Mouse (Mus musculus) stomach, postnatal 0 days (tissue): Measurements from ENCODE around the gene Tenm4. TPM values are rescaled to one million over a fixed set of nuclear protein-coding genes. Genes with fewer than 3 reads are reported as not detected.

Experiments
- ATAC-seq: fragments of 200-750 bp; cut with Nextera tagmentation; 2 replicates; pipeline ENCODE4 v1.8.0; 2017; ENCODE audit not compliant: low FRiP score, low TSS enrichment
- DNase-seq: peaks from one replicate; pipeline ENCODE4 v3.0.0-alpha.2; 2016; ENCODE audit warnings: low spot score
- H3K27ac ChIP-seq: fragments of 300-500 bp; sonication (generic); replicated peaks from 2 replicates; pipeline ENCODE4 v1.5.1; 2014; ENCODE audit warnings: mild to moderate bottlenecking, control low read depth
- H3K27me3 ChIP-seq: fragments of 300-500 bp; sonication (generic); 2 replicates; pipeline ENCODE4 v1.6.1; 2014; ENCODE audit warnings: low read length; ENCODE audit not compliant: control insufficient read depth, insufficient read depth
- H3K36me3 ChIP-seq: fragments of 300-500 bp; sonication (generic); 2 replicates; pipeline ENCODE4 v1.6.1; 2014; ENCODE audit warnings: low read length, mixed read lengths; ENCODE audit not compliant: control insufficient read depth, insufficient read depth
- H3K4me1 ChIP-seq: fragments of 300-500 bp; sonication (generic); replicated peaks from 2 replicates; pipeline ENCODE4 v1.6.1; 2014; ENCODE audit warnings: antibody characterized with exemption; ENCODE audit not compliant: control insufficient read depth, insufficient read depth
- H3K4me2 ChIP-seq: fragments of 300-500 bp; sonication (generic); replicated peaks from 2 replicates; pipeline ENCODE4 v1.6.1; 2014; ENCODE audit warnings: low read depth, mild to moderate bottlenecking, control low read depth, moderate library complexity
- H3K4me3 ChIP-seq: fragments of 300-500 bp; sonication (generic); 2 replicates; pipeline ENCODE4 v1.5.1; 2014; ENCODE audit warnings: low read depth, low read length, control low read depth
- H3K9ac ChIP-seq: fragments of 300-500 bp; sonication (generic); 2 replicates; pipeline ENCODE4 v1.6.1; 2014; ENCODE audit warnings: mild to moderate bottlenecking, low read length, control low read depth, mixed read lengths
- H3K9me3 ChIP-seq: fragments of 300-500 bp; sonication (generic); 2 replicates; pipeline ENCODE4 v1.6.1; 2016; ENCODE audit warnings: low read length; ENCODE audit not compliant: control insufficient read depth
- CTCF ChIP-seq: IDR thresholded peaks from 2 replicates; pipeline ENCODE4 v1.5.1; 2016; ENCODE audit warnings: antibody characterized with exemption, low read depth, mild to moderate bottlenecking, moderate library complexity
- EP300 ChIP-seq: optimal IDR thresholded peaks from 2 replicates; pipeline ENCODE3; 2016; ENCODE audit warnings: antibody characterized with exemption
- WGBS: fragments of 180-500 bp; shearing (Covaris S2); extraction: QIAGEN DNeasy Blood & Tissue Kit; methylation state at CpG from one replicate; pipeline ENCODE4 v1.1.7; 2014; 5-methylcytosine and 5-hydroxymethylcytosine counted together
- polyA plus RNA-seq: library from polyadenylated mRNA; unstranded; fragments of >200 nt; fragmentation: Nextera tagmentation; extraction: Ambion mirVana; gene quantifications from 2 replicates; pipeline ENCODE4 v1.2.1, GENCODE M21; 2015

The Tenm4 gene
- polyA plus RNA-seq, 1 experiment from 2014 or later: 7.2 TPM

DNA sequence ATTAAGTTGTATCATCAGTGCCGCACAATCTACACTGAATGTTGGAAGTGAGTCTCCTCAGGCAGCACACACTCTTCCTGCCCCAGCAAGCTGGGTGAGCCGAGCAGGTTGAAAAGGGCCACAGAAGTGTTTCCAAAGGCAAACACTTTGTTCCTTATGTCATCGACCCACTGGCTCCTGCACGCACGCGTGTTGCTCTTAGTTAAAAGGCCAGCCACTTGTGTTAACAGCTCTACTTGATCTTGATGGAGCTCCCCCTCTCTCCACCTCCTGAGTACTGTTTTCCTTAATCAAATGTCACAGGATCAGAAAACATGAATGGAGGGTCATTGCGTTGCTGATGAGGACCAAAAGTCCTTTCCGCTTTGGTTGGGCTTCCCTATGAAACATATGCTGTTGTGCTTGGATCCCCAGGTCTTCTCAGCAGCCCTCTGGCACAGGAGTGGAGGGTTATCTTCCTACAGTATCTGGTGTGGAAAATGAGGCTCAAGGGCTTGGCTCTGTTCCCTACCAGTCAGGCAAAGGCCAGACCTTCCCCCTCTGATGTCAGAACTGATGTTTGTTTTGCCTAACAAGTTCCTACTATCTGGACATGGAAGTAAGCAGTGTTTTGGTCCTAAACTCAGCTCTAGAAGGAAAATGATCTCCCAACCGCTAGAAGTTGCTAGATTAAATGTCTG, 250.0 kb downstream of the Tenm4 start:
- H3K4me1 ChIP-seq: no peaks in the 10 kb centered on the region
- no peaks in the 10 kb centered on the region for H3K27me3 ChIP-seq
- H3K9me3 ChIP-seq: no peaks in the 10 kb centered on the region
- 54% methylated on average over 9 of the region's 9 CpGs for WGBS
- no peak for TF ChIP-seq CTCF
- no peak overlapping the region for H3K27ac ChIP-seq
- H3K36me3 ChIP-seq: no peaks in the 10 kb centered on the region
- H3K4me2 ChIP-seq: no peak overlapping the region
- peak; percentile 37 for DNase-seq
- no peak for ATAC-seq
- H3K9ac ChIP-seq: no peak overlapping the region
- no peak overlapping the region for H3K4me3 ChIP-seq

DNA sequence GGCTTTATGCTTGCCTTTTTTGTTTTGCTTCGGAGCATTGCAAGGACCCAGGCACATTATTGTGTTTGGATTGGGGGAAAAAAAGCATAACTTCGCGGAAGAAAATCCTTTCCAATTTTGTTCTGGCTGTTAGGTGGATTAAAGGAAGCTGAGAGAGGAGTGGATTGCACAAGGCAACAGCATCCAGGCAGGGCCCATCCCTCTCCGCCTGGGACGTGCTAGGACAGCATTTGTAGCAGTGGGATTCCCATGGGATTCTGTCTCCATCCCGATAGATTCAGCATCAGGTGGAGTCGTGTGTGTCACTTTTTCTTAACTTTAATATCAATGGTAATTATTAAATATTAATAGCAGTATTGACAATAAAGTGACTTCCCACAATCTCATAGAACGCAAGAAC, 255.9 kb downstream of the Tenm4 start:
- TF ChIP-seq EP300 (no peak), CTCF (no peak)
- ATAC-seq: no peak
- H3K9me3 ChIP-seq: no peaks in the 10 kb centered on the region
- H3K27ac ChIP-seq: no peak overlapping the region
- no peak for DNase-seq
- 67% methylated on average over 8 of the region's 8 CpGs for WGBS
- no peaks in the 10 kb centered on the region for H3K27me3 ChIP-seq
- H3K4me2 ChIP-seq: no peak overlapping the region
- no peak overlapping the region for H3K4me3 ChIP-seq
- no peak overlapping the region for H3K9ac ChIP-seq
- no peaks in the 10 kb centered on the region for H3K36me3 ChIP-seq
- no peaks in the 10 kb centered on the region for H3K4me1 ChIP-seq

DNA sequence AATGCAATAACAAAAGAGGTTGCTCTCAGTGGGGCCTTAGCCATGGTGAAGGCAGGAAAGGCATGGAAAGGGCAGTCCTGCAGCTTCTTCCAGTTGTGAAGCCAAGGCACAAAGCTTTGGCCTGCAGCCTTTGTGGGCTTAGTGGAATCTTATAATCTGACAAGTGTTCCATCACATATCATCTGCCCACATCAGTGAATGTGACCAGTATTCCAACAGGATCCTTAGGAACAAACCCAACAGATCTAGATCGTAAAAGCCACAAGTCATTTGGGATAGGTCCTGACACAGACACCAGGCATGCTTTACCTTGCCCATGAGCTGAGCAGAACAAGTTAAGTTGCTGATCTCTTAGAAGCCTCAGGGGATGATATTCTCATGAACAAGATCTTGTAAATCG, 262.3 kb downstream of the Tenm4 start:
- Histone ChIP-seq H3K9ac (no peak overlapping the region), H3K4me3 (no peak overlapping the region), H3K27me3 (no peaks in the 10 kb centered on the region), H3K36me3 (no peaks in the 10 kb centered on the region), H3K9me3 (no peaks in the 10 kb centered on the region), H3K27ac (no peak overlapping the region), H3K4me1 (no peaks in the 10 kb centered on the region), H3K4me2 (no peak overlapping the region)
- 93% methylated on average over 2 of the region's 2 CpGs for WGBS
- ATAC-seq: no peak
- DNase-seq: no peak
- no peak for TF ChIP-seq CTCF
- no peak for TF ChIP-seq EP300

DNA sequence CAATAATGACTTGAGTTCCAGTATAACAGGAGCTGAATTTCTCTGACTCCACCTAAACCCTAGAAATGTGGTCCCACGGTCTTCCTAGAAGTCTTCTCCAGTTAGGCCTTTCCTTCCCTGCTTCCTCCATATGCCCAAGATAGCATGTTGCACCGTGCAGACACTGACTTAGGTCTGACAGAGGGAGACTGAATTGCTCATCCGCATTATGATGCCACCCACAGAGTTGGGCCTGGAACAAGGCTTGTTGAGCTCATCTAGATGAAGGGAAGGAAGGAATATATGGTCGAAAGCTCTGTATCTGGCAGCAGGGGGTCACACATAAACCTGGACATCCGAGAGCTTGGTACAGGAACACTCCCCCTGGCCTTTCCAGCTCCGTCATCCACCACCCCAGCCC, 267.3 kb downstream of the Tenm4 start:
- WGBS: 90% methylated on average over 6 of the region's 6 CpGs
- ATAC-seq: no peak
- Histone ChIP-seq H3K4me3 (no peak overlapping the region), H3K9ac (no peak overlapping the region), H3K9me3 (no peaks in the 10 kb centered on the region), H3K4me2 (no peak overlapping the region), H3K27me3 (no peaks in the 10 kb centered on the region), H3K27ac (no peak overlapping the region), H3K36me3 (no peaks in the 10 kb centered on the region), H3K4me1 (no peaks in the 10 kb centered on the region)
- no peak for TF ChIP-seq CTCF
- no peak for TF ChIP-seq EP300
- no peak for DNase-seq

DNA sequence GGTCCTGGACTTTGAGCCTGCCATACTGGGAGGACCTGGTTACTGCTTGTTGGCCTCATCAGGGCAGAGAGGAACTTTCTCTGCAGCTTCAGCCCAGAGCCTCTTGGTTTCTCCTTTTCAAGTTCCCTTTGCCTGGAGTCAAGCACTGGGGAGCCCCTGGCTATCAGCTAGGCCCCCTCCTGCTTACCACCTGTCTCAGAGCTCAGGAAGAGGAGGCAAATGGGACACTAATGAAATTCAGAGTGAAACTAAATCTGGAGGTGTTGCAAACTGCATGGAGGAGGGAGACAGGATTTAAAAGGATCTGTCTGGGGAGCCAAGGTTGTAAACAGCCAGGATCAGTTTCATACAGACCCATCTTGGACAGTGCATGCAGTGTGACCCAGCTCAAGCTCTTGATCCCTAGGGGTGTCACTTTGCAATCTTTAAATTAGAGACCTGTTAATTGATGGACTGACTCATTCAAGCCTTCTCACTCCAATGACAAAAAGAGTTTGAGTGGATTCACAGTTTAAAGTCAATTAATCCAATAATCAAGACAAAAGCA, 269.2 kb downstream of the Tenm4 start:
- H3K27me3 ChIP-seq: no peaks in the 10 kb centered on the region
- DNase-seq (no peak), ATAC-seq (no peak)
- H3K4me1 ChIP-seq: no peaks in the 10 kb centered on the region
- H3K4me3 ChIP-seq: no peak overlapping the region
- no peak overlapping the region for H3K4me2 ChIP-seq
- no peaks in the 10 kb centered on the region for H3K9me3 ChIP-seq
- no peak overlapping the region for H3K9ac ChIP-seq
- no peak for TF ChIP-seq EP300
- no peak for TF ChIP-seq CTCF
- no peak overlapping the region for H3K27ac ChIP-seq
- H3K36me3 ChIP-seq: no peaks in the 10 kb centered on the region

DNA sequence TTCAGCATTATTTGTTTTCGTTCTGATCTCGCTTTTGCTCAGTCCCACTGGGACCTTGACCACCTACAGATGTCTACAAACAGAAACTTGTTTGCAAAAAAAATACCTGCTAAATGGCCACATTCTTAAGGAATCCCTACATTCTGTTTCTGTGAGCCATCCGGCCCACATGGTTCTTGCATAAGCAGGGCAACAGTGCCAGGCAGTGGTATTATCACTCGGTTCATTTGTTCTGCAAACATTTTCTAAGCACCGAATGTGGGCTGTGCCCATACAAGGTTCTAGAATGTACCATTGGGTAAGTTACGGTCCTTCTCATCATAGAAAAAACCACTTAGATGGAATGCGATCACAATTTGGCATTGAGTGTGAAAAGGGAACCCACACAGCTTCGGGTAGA, 274.7 kb downstream of the Tenm4 start:
- 75% methylated on average over 8 of the region's 8 CpGs for WGBS

More for the DNA sequence above, 274.7 kb downstream of the Tenm4 start:
- DNase-seq (no peak), ATAC-seq (no peak)
- Histone ChIP-seq H3K9ac (no peak overlapping the region), H3K4me2 (no peak overlapping the region), H3K4me1 (no peaks in the 10 kb centered on the region), H3K27ac (no peak overlapping the region), H3K4me3 (no peak overlapping the region), H3K36me3 (no peaks in the 10 kb centered on the region), H3K27me3 (no peaks in the 10 kb centered on the region), H3K9me3 (no peaks in the 10 kb centered on the region)
- TF ChIP-seq EP300: no peak
- 0 out of 2 replicates have a peak, but pooled peaks have one; percentile 11 for TF ChIP-seq CTCF
